Mouse (Mus musculus) MN1 (cell line): ENCODE measurements around the gene Ptma.
A peak's percentile ranks its signal among the peaks of the same experiment; 100 is the strongest.
"Not testable (repeated sequence)": the region's sequence is repeated elsewhere in the genome, so short reads cannot be mapped to it uniquely, and the experiment has no call there.

Experiments used
- DNase-seq: peaks from one replicate; pipeline ENCODE4 v3.0.0-alpha.2; 2016; ENCODE audit warnings: low spot score

Ptma gene

GRCm38 (mm10) chr1:86539583-86539982 is 13.1 kb downstream of the Ptma start:
- DNase-seq, result not testable (repeated sequence)

GRCm38 (mm10) chr1:86542584-86542983 is 16.1 kb downstream of the Ptma start:
- no peak for DNase-seq

DNA sequence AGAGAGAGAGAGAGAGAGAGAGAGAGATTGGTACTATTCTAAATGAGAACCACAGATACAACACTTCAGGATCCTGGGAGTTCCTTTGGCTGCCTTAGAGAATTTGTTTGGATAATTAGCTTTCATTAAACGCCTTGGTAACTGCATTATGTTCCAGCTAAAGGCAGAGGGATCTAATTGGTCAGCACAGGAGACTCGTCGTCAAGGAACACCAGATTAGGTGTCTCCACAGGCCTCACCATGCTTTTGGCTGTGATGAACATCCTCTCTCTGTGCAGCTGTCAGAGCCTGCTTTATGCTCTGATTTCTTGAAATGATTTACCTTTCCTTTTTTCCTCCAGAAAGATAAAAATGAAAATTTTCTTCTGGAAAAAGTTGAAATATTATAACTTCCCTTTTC is 20.3 kb downstream of the Ptma start:
- DNase-seq, result no peak

DNA sequence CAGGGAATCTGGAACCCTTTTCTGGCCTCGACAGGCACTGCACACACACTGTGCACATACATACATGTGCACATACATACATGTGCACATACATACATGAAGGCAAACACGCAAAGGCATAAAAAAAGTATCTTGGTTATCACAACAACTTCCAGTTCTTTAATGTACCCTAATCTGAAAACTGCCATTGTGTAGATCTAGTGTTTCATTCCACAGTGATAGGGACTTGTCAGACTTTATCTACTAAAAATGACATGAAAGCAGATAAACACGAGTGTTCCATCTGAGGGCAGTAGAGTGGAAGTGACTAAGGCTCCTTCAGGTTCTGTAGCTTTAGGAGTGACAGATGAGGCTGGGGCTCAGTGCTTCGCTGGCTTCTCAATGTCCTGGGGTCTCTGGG is 24.8 kb downstream of the Ptma start:
- DNase-seq, result no peak

DNA sequence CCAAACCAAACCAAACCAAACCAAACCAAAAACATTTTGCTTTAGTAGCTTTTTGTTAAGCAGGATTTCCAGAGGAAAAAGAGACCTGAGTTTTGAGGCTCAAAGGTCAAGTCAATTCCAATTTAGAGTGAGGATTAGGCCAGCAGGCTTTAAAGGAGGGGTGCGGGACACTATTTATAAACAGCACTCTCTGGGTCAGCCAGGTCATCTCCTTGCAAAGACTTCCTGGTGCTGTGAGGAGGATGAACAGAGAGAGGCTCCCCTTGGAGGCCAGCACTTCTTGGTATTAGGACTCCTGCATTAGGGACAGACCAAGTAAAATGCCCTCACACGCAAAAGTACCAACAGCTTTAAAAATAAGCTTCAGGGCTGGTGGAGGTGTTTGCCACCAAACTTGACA is 25.4 kb downstream of the Ptma start:
- DNase-seq, result no peak

DNA sequence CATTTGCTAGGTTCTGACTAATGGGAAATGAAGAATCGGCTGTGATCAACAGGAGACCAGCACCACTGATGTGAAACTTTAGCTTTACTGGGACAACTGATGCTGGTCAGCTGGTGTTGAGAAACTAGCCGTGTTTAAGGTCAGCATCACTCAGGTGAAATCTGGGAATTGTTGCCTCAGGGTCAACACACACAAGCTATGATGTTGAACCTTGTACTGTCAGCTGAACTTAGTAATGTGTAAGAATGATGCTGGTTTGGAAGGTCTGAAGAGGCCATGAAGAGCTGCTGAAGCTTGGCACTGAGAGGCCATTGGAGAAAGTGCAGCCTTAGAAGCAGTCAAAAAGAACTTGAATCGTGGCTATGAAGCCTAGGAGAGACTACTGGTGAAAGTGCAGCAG is 29.1 kb downstream of the Ptma start:
- no peak for DNase-seq

GRCm38 (mm10) chr1:86557872-86558271 is 31.3 kb downstream of the Ptma start:
- DNase-seq, result peak; percentile 28

GRCm38 (mm10) chr1:86559232-86559631 is 32.7 kb downstream of the Ptma start:
- DNase-seq, result no peak

- no peak for DNase-seq
Measured at GRCm38 (mm10) chr1:86562663-86563062, 36.1 kb downstream of the Ptma start.

DNA sequence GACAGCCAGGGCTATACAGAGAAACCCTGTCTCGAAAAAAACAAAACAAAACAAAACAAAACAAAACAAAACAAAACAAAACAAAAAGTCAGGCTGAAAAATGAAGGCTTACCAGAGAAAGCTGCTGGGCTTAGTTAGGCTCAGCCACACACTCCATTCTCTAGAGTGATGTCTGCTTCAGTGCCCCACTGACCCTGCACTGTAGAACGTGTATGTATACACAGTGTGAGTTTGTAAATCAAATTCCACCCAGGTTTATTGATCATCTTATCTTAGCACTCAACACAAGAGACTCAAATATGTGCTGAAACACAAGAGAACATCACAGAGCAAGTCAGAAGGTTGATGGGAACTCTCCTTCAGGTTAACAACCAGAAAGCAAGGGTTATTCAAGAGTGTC is 41.9 kb downstream of the Ptma start:
- DNase-seq, result no peak

- DNase-seq, result no peak
Measured at GRCm38 (mm10) chr1:86569292-86569860, 42.9 kb downstream of the Ptma start.

- no peak for DNase-seq
Measured at GRCm38 (mm10) chr1:86571381-86571780, 44.9 kb downstream of the Ptma start.

GRCm38 (mm10) chr1:86571941-86572340 is 45.4 kb downstream of the Ptma start:
- no peak for DNase-seq
